Mouse (Mus musculus) midbrain, embryonic 10.5 days (tissue): ENCODE results near the gene Eif1b. TPM values are rescaled to one million over a fixed set of nuclear protein-coding genes. Genes with fewer than 3 reads are reported as not detected.
"Not testable (repeated sequence)": the region's sequence is repeated elsewhere in the genome, so short reads cannot be mapped to it uniquely, and the experiment has no call there.

Source experiments
- DNase-seq: peaks from one replicate; pipeline ENCODE4 v3.0.0-alpha.2; 2017; ENCODE audit warnings: low spot score
- H3K27ac ChIP-seq: fragments of 300-500 bp; sonication (generic); replicated peaks from 2 replicates; pipeline ENCODE4 v1.5.1; 2016; ENCODE audit warnings: mild to moderate bottlenecking
- H3K27me3 ChIP-seq: fragments of 300-500 bp; sonication (generic); 2 replicates; pipeline ENCODE4 v1.6.1; 2016; ENCODE audit warnings: low read depth, mild to moderate bottlenecking; ENCODE audit not compliant: poor library complexity, severe bottlenecking
- H3K36me3 ChIP-seq: fragments of 300-500 bp; sonication (generic); 2 replicates; pipeline ENCODE4 v1.6.1; 2016; ENCODE audit warnings: mild to moderate bottlenecking, moderate library complexity
- H3K4me1 ChIP-seq: fragments of 300-500 bp; sonication (generic); 2 replicates; pipeline ENCODE4 v1.6.1; 2016
- H3K4me3 ChIP-seq: fragments of 300-500 bp; sonication (generic); 2 replicates; pipeline ENCODE4 v1.5.1; 2016; ENCODE audit warnings: mild to moderate bottlenecking, moderate library complexity
- H3K9me3 ChIP-seq: fragments of 300-500 bp; sonication (generic); replicated peaks from 2 replicates; pipeline ENCODE4 v1.6.1; 2016; ENCODE audit warnings: mild to moderate bottlenecking
- WGBS: fragments of 180-500 bp; shearing (Covaris S2); methylation state at CpG from one replicate; pipeline ENCODE4 v1.1.7; 2016; 5-methylcytosine and 5-hydroxymethylcytosine counted together
- polyA plus RNA-seq: library from polyadenylated mRNA; unstranded; fragments of >200 nt; fragmentation: Nextera tagmentation; extraction: Ambion mirVana; gene quantifications from 2 replicates; pipeline ENCODE4 v1.2.1, GENCODE M21; 2016

The Eif1b gene
- polyA plus RNA-seq, 1 experiment from 2014 or later, result 262 TPM

DNA sequence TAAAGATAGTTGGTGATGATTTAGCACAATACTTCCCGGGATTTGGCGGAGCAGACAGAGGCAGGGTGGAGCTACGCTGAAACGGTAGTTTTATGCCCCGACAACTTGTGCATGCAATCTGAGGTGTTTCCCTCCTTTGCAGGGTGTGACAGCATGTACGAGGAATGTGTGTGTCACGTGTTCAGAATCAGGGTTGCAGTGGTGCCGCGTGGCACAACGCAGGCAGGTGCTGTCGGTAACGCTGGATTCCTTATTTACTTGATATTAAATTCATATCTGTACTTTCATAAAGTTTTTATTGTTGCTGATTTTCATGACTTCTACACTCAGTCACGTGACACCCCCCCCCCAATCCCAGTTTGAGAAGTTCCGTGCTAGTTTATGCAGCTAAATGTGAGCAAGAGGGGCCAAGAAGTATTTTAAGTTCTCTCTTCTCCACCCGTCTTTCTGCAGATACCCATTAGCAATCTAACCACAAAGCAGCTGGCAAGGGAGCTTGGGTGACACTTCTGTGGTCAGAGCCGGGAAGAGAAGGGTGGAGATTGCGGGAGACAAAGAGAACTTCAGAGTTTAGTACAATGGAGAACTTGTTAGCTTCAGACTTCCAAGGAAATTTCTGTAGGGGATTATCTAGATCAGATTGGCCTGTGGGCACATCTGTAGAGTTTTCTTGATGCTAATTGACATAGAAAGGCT, 36.9 kb downstream of the Eif1b start:
- no peaks in the 10 kb centered on the region for H3K36me3 ChIP-seq
- 88% methylated on average over 17 of the region's 17 CpGs for WGBS
- H3K4me1 ChIP-seq, result no peaks in the 10 kb centered on the region
- no peaks in the 10 kb centered on the region for H3K27me3 ChIP-seq
- peaks cover 11% of the 10 kb centered on the region for H3K9me3 ChIP-seq
- no peak overlapping the region for H3K27ac ChIP-seq
- DNase-seq, result no peak
- no peak overlapping the region for H3K4me3 ChIP-seq

DNA sequence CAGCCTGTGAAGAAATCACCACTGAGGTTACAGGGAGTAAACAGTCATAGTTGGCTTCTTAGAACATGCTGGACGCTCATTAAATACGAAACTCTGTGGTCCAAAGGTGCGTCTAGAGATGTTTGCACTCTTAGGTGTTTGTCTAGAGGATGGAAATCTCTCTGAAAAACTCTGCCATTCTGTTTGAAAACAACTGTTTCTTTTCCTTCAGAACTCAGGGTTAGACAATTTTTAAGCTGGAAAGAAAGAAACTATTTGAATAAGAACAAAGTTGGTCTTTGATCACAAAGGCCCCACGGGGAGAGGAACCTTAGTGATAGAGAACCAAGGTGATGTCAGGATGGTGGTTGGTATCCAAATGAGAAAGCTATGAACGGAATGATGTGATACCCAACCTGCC, 38.4 kb downstream of the Eif1b start:
- WGBS, result 88% methylated on average over 5 of the region's 5 CpGs
- Histone ChIP-seq H3K27ac (no peak overlapping the region), H3K27me3 (no peaks in the 10 kb centered on the region), H3K36me3 (no peaks in the 10 kb centered on the region), H3K4me3 (no peak overlapping the region), H3K4me1 (no peaks in the 10 kb centered on the region), H3K9me3 (peaks cover 14% of the 10 kb centered on the region)
- DNase-seq, result no peak

DNA sequence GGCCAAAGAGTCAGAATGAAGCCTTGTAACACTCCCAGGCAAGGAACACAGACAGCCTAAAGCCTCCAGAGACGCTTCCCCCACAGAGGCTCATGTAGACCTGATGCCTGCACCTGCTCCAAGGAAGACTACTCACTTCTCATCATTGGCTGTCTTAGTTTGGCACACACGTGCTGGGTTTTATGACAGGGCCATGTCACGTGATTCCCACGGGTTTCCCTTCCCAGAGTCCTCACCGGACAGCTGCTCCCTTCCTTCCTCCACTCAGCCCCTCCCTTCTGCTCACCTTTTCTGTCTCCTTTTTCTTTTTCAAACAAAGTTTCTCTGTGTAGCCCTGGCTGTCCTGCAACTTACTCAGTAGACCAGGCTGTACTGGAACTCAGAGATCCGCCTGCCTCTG, 40.0 kb downstream of the Eif1b start:
- Histone ChIP-seq H3K27me3 (no peaks in the 10 kb centered on the region), H3K36me3 (no peaks in the 10 kb centered on the region), H3K27ac (no peak overlapping the region), H3K9me3 (peaks cover 14% of the 10 kb centered on the region), H3K4me3 (no peak overlapping the region), H3K4me1 (no peaks in the 10 kb centered on the region)
- no peak for DNase-seq
- WGBS, result 89% methylated on average over 6 of the region's 6 CpGs

DNA sequence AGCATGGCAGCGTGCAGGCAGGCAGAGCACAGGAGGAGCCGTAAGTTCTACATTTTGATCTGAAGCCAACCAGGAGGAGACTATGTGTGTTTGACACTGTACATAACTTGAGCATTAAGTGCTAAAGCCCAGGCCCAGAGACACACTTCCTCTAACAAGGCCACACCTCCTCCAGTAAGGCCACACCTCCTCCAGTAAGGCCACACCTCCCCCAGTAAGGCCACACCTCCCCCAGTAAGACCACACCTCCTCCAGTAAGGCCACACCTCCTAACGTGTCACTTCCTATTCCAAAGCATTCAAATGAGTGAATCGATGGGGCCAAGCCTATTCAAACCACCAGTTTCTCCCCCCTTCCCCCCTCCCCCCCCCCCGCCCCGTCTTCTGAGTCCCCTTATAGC, 40.7 kb downstream of the Eif1b start:
- 86% methylated on average over 6 of the region's 6 CpGs for WGBS

DNA sequence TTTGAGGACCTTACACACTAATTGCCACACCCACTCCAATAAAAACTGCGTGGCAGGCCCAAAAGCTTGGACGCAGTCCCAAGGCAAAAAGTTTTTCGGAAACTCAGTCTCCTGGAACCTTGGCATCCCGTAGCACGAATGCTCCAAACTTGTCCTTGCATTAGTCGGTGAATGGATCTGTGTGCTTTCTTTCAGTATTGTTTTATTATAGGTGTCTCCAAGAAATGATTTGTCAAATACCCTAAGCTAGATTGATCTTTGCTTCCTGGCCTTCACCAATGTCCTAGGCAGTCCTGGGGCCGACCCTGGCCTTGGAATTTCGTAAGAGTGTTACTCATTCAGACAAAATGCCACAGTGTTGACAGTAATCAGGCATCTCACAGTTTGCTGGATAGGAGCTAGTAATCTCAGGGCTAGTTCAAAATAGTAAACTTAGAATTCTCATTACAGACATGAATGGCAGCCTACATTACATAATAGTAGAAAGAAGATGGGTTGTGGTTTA, 41.5 kb downstream of the Eif1b start:
- not testable (repeated sequence) for H3K27ac ChIP-seq, DNase-seq, H3K4me1 ChIP-seq, H3K4me3 ChIP-seq, H3K36me3 ChIP-seq, H3K27me3 ChIP-seq
- peaks cover 14% of the 10 kb centered on the region for H3K9me3 ChIP-seq
- 95% methylated on average over 8 of the region's 8 CpGs for WGBS

More for the DNA sequence above, 40.7 kb downstream of the Eif1b start:
- H3K27me3 ChIP-seq, result no peaks in the 10 kb centered on the region
- no peak overlapping the region for H3K4me3 ChIP-seq
- H3K4me1 ChIP-seq, result no peaks in the 10 kb centered on the region
- peaks cover 14% of the 10 kb centered on the region for H3K9me3 ChIP-seq
- no peak for DNase-seq
- no peaks in the 10 kb centered on the region for H3K36me3 ChIP-seq
- no peak overlapping the region for H3K27ac ChIP-seq

DNA sequence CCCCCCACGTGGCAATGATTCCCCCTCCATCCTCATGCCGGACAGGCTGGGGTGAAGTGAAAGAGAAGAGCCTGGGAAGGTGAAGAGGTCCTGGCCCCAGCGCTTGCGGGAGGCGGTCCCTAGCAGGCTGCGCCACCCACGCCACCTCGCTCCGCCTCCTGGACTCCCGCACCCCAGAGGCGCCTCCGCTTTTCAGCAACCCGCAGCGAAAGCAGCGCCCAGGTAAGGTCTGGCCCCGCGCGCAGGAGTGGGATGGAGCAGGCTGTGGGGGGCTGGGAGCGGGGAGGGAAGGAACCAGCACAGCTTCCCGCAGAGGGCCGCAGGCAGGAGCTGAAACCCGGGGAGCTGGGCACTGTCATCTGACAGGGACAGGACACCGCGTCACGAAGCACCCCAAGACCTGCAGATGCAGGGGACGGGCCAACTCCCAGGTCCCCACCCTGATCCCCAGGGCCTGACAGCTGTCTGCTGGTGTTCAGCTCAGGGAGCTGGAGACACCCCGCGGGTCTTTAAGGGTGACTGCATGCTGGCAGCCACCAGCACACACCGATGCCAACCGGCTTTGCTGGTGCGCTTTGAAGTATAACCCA, 47.7 kb downstream of the Eif1b start, which contains the start of gene Entpd3:
TSS of gene Entpd3 (plus strand) at position 157 of the 590 bp plus-strand sequence.
- Histone ChIP-seq H3K4me1 (peaks cover 25% of the 10 kb centered on the region), H3K27me3 (peaks cover 46% of the 10 kb centered on the region), H3K27ac (peak within 1 kb of the TSS; percentile 35), H3K4me3 (peak within 1 kb of the TSS; percentile 56), H3K36me3 (no peaks in the 10 kb centered on the region), H3K9me3 (no peaks in the 10 kb centered on the region)
- DNase-seq, result peak; percentile 24
- WGBS, result under 1% methylated on average over 31 of the region's 31 CpGs

DNA sequence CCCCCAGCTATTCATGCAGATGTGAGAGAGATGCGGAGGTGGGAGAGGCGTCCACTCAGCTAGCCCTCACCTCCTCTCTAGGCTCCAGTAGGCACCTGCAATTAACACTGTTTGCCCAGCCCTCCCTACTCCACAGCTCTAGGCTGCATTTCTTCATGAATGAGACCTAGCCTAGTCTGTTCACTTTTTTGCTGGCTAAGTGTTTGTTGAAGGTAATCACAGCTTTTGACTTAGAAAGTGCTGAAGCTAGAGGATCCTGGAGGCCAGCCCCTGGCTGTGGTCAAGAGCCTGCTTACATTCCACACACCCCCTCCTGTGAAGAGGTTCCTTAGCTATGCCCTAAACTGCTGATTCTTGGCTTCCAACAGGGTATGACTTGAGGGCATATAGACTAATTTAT, 49.4 kb downstream of the Eif1b start:
- Histone ChIP-seq H3K27ac (no peak overlapping the region), H3K4me1 (peaks cover 25% of the 10 kb centered on the region), H3K4me3 (no peak overlapping the region), H3K36me3 (no peaks in the 10 kb centered on the region), H3K27me3 (peaks cover 46% of the 10 kb centered on the region), H3K9me3 (no peaks in the 10 kb centered on the region)
- WGBS, result 39% methylated on average over 2 of the region's 2 CpGs
- DNase-seq, result no peak

DNA sequence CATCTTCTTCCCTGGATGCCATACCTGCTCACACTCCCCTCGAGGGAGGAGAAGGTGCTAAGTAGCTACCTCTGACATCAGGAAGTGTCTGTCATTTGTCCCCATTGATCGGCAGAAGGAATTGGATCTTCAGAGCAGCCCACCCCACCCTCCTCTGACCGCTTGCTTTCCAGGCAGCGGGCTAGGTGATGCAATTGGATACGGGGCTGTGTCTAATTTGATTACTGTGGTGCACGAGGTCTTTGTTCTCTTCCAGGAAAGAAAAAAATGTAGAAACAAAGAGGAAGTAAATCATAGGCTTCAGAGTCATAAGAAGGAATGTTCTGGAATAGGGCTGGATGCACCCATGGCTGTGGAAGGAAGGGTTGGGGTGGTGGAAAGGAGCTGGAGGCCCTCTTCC, 50.2 kb downstream of the Eif1b start:
- H3K27ac ChIP-seq, result no peak overlapping the region
- H3K36me3 ChIP-seq, result no peaks in the 10 kb centered on the region
- no peaks in the 10 kb centered on the region for H3K9me3 ChIP-seq
- H3K4me3 ChIP-seq, result no peak overlapping the region
- 42% methylated on average over 6 of the region's 6 CpGs for WGBS
- peaks cover 46% of the 10 kb centered on the region for H3K27me3 ChIP-seq
- no peak for DNase-seq
- peaks cover 29% of the 10 kb centered on the region for H3K4me1 ChIP-seq

Other genes starting within 250 kb of the Eif1b start
- gene Myrip, start 190.7 kb upstream of the Eif1b start, polyA plus RNA-seq, result 0.43 and 0.79 TPM in 2 replicates
- 0.06 and 0.07 TPM in 2 replicates for gene Entpd3, start 47.6 kb downstream of the Eif1b start, polyA plus RNA-seq
- gene Rpl14, start 79.2 kb downstream of the Eif1b start, polyA plus RNA-seq, result 691 and 854 TPM in 2 replicates